Mouse (Mus musculus) erythroblast, embryonic 14.5 days (primary cell): ENCODE results near the gene Gpsm3.

Experiments used
- GATA1 ChIP-seq: IDR thresholded peaks from 2 replicates; pipeline ENCODE4 v1.6.1; 2012; ENCODE audit warnings: low read length, inconsistent platforms, mixed read lengths
- TAL1 ChIP-seq: IDR thresholded peaks from 3 replicates; pipeline ENCODE4 v1.6.1; 2012; ENCODE audit warnings: low read length, inconsistent platforms, mixed read lengths

GRCm38 (mm10) chr17:34591994-34592375, 2.4 kb downstream of the Gpsm3 start:
- TF ChIP-seq TAL1 (no peak), GATA1 (no peak)
